Mouse (Mus musculus) hindbrain, embryonic 11.5 days (tissue): ENCODE data around the gene Limch1. TPM values are rescaled to one million over a fixed set of nuclear protein-coding genes. Genes with fewer than 3 reads are reported as not detected.

Experiments
- ATAC-seq: fragments of 200-750 bp; cut with Nextera tagmentation; 2 replicates; pipeline ENCODE4 v1.8.0; 2017; ENCODE audit warnings: mild to moderate bottlenecking, moderate TSS enrichment, moderate library complexity; ENCODE audit not compliant: low FRiP score
- DNase-seq: peaks from one replicate; pipeline ENCODE4 v3.0.0-alpha.2; 2015; ENCODE audit warnings: low spot score
- H3K27ac ChIP-seq: fragments of 300-500 bp; sonication (generic); 2 replicates; pipeline ENCODE4 v1.5.1; 2014; ENCODE audit warnings: mild to moderate bottlenecking, low read depth, low read length
- H3K27me3 ChIP-seq: fragments of 300-500 bp; sonication (generic); 2 replicates; pipeline ENCODE4 v1.6.1; 2014; ENCODE audit warnings: mild to moderate bottlenecking, low read length, moderate library complexity, mixed read lengths; ENCODE audit not compliant: control insufficient read depth, insufficient read depth
- H3K36me3 ChIP-seq: fragments of 300-500 bp; sonication (generic); 2 replicates; pipeline ENCODE4 v1.6.1; 2014; ENCODE audit warnings: mild to moderate bottlenecking, low read length, moderate library complexity, mixed read lengths; ENCODE audit not compliant: control insufficient read depth, insufficient read depth
- H3K4me1 ChIP-seq: fragments of 300-500 bp; sonication (generic); replicated peaks from 2 replicates; pipeline ENCODE4 v1.6.1; 2014; ENCODE audit warnings: low read length, mixed read lengths; ENCODE audit not compliant: control insufficient read depth, insufficient read depth
- H3K4me2 ChIP-seq: fragments of 300-500 bp; sonication (generic); replicated peaks from 2 replicates; pipeline ENCODE4 v1.6.1; 2014; ENCODE audit warnings: mild to moderate bottlenecking, low read depth, low read length
- H3K4me3 ChIP-seq: fragments of 300-500 bp; sonication (generic); 2 replicates; pipeline ENCODE4 v1.5.1; 2014; ENCODE audit warnings: low read depth, low read length
- H3K9ac ChIP-seq: fragments of 300-500 bp; sonication (generic); 2 replicates; pipeline ENCODE4 v1.6.1; 2014; ENCODE audit warnings: low read depth, low read length
- H3K9me3 ChIP-seq: fragments of 300-500 bp; sonication (generic); 2 replicates; pipeline ENCODE4 v1.6.1; 2016; ENCODE audit warnings: low read length; ENCODE audit not compliant: control insufficient read depth
- WGBS: fragments of 180-500 bp; shearing (Covaris S2); extraction: QIAGEN DNeasy Blood & Tissue Kit; methylation state at CpG from one replicate; pipeline ENCODE4 v1.1.7; 2014; 5-methylcytosine and 5-hydroxymethylcytosine counted together
- polyA plus RNA-seq: library from polyadenylated mRNA; unstranded; fragments of >200 nt; fragmentation: Nextera tagmentation; extraction: Ambion mirVana; gene quantifications from 2 replicates; pipeline ENCODE4 v1.2.1, GENCODE M21; 2014

The Limch1 gene
- polyA plus RNA-seq, 1 experiment from 2014 or later: 81.7 TPM

DNA sequence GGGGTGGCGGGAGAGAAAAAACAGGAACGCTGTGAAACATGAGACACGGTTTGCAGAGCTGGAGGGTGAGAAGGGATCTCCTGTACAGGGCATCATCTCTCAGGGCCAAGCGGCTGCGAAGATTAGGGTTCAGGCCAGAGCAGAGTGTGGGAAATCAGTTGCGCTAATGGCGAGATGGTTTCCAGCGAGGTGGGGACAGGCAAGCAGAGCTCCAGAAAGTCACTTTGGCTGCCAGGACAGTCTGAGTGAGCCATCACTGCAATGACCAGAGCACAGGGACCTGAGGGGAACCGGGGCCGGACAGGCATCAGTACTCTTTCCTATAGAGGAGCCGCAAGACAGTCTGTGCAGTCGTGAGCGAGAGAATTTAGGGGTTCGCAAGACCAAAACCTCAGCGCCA, 349.5 kb downstream of the Limch1 start:
- H3K9ac ChIP-seq: peak overlapping the region; percentile 19; the same call in 1 of the 2 replicates
- H3K27ac ChIP-seq: peak overlapping the region; percentile 54
- no peaks in the 10 kb centered on the region for H3K9me3 ChIP-seq
- peak; percentile 61 for DNase-seq
- H3K4me1 ChIP-seq: peaks cover 5% of the 10 kb centered on the region
- H3K4me2 ChIP-seq: peak overlapping the region; percentile 11
- H3K4me3 ChIP-seq: peak overlapping the region; percentile 22
- peaks cover 72% of the 10 kb centered on the region for H3K27me3 ChIP-seq
- no peaks in the 10 kb centered on the region for H3K36me3 ChIP-seq
- under 1% methylated on average over 15 of the region's 15 CpGs for WGBS
- ATAC-seq: 0 out of 2 replicates have a peak, but pooled peaks have one; percentile 20

DNA sequence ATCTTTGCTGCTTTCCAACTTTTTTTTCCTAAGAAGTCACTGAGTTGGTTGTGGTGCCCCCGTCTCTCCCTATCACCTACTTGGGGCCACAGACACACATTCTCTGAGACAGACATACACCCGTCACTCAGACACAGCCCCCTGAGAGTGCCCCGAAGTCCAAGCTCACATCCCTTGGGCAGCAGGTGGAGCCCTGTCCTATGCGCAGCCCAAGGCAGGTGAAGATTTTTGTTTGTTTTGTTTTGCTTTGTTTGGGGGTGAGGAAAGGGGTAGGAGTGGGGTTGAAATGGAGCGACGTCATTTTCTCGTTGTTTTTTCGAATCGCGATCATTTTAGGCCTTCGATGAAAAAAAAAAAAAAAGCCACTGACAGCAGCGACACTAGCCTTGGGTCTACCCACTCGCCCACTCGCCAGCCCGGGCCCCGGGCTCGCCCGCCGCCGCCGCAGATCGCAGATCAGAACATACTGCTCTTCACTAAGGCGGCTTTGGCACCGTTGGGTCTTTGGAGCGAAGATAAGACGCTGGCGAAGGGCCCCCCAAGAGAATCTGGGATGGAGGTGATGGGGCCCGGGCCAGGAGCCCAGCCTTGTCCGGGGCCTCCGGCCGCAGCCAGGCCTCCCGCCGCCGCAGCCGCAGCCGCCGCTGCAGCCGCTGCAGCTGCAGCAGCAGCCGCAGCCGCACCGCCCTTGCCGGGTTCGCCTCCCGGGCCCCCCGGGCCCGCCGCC, 350.2 kb downstream of the Limch1 start:
- H3K27ac ChIP-seq: peak overlapping the region; percentile 79
- peak overlapping the region; percentile 36 for H3K4me3 ChIP-seq
- DNase-seq (peak; percentile 65), ATAC-seq (no peak)
- no peaks in the 10 kb centered on the region for H3K9me3 ChIP-seq
- H3K4me1 ChIP-seq: peaks cover 5% of the 10 kb centered on the region
- peak overlapping the region; percentile 49 for H3K4me2 ChIP-seq
- H3K9ac ChIP-seq: peak overlapping the region; percentile 46; the same call in 1 of the 2 replicates
- peaks cover 77% of the 10 kb centered on the region for H3K27me3 ChIP-seq
- H3K36me3 ChIP-seq: no peaks in the 10 kb centered on the region
- WGBS: under 1% methylated on average over 46 of the region's 47 CpGs

DNA sequence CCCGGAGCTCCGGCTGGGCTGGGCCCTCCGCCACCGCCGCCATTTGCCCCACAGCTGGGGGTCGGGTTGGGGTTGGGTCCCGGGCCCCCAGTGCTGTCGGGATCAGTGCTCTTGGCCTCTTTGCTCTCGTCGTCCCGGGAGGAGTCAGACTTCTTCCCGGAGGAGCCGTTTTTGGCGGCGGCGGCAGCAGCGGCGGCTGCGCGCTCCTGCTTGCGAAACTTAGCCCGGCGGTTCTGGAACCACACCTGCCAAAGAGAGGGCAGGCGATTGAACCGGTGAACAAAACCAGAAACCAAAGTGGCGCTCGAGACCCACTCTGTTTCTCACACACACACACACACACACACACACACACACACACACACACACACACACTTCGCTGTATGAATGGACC, 350.7 kb downstream of the Limch1 start:
- Histone ChIP-seq H3K4me1 (peaks cover 5% of the 10 kb centered on the region), H3K36me3 (no peaks in the 10 kb centered on the region), H3K9me3 (no peaks in the 10 kb centered on the region), H3K27me3 (peaks cover 78% of the 10 kb centered on the region), H3K4me3 (peak overlapping the region; percentile 36), H3K9ac (peak overlapping the region; percentile 46; the same call in 1 of the 2 replicates), H3K27ac (peak overlapping the region; percentile 79), H3K4me2 (peak overlapping the region; percentile 49)
- 0% methylated on average over 28 of the region's 28 CpGs for WGBS
- ATAC-seq (no peak), DNase-seq (no peak)

DNA sequence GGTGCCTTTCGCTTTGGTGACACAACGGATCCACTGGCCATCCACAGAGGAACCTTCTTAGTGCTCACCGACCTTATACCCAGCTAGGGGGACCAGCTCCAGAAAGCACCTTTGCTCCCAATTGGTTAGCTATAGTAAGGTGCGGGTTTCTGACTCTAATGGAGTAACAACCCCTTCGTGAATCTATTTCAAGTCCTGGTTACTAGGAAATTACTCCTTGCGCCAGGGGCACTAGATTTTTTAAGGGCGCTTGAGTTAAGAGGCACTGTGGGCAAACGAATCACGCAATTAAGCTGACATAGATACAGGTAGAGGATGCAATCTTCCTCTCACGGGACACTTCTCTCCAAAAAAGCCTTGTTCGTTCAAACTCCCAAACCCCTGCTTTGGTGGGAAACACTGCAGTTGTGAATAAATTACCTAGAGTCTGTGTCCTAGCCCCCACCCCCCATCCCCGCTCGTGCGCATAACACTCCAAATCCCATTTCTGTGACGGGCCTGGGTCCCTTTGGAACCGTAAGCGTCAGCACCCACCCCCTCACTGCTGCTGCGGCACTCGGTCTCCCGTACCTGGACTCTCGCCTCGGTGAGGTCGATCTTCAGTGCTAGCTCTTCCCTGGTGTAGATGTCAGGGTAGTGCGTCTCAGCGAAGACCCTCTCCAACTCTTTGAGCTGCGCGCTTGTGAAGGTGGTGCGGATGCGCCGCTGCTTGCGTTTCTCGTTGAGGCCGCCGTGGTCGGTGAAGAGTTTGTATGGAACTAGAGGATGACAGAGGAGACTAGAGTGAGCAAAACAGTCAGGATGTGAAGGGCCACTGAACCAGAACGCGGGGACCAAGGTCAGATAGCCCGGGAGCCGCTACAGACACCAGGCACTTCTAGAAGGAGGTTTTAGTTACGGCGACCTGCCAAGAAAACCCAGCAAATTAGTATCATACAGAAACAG, 351.8 kb downstream of the Limch1 start:
- DNase-seq: peak; percentile 73
- Histone ChIP-seq H3K9me3 (no peaks in the 10 kb centered on the region), H3K9ac (peak overlapping the region; percentile 31; the same call in 1 of the 2 replicates), H3K27ac (peak overlapping the region; percentile 76), H3K27me3 (peaks cover 85% of the 10 kb centered on the region), H3K36me3 (no peaks in the 10 kb centered on the region), H3K4me1 (peaks cover 11% of the 10 kb centered on the region), H3K4me3 (peak overlapping the region; percentile 28), H3K4me2 (no peak overlapping the region)
- ATAC-seq: no peak
- WGBS: under 1% methylated on average over 41 of the region's 41 CpGs

DNA sequence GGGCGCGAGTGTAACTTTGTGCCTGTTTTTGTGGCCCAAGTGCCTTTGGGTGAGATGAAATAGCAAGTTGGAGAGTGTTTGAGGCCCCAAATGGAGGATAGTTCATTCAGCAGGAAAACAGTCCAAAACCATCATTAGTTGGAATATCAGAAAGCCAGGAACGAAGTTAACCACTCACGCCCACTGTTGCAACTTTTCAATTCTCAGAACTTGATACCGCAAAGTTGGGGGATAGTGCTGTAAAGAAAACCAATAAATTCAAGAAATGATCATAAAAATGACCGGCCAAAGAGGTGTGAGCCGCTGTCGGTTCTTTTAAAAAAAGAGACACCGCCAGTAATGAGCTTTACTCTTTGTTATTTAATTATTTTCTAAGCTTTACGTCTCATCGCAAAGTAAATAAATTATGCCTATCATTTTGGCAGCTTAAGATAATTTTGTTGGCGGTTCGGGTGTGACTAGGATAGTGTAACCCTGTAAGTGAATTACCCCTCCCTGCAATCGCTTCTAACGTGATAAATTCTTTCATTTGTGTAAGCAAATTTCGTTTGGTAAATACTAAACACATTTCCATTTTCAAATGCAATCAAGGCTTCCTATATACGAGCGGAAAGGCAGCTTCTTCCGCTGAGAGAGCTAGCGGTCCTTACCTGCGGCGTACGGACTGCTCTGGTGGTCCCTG, 352.6 kb downstream of the Limch1 start:
- Histone ChIP-seq H3K27ac (peak overlapping the region; percentile 76), H3K9me3 (no peaks in the 10 kb centered on the region), H3K36me3 (no peaks in the 10 kb centered on the region), H3K27me3 (peaks cover 85% of the 10 kb centered on the region), H3K4me3 (peak overlapping the region; percentile 28), H3K4me1 (peaks cover 11% of the 10 kb centered on the region), H3K4me2 (no peak overlapping the region), H3K9ac (0 out of 2 replicates have a peak overlapping the region, but pooled peaks have one; percentile 31)
- ATAC-seq (no peak), DNase-seq (no peak)
- under 1% methylated on average over 23 of the region's 23 CpGs for WGBS

DNA sequence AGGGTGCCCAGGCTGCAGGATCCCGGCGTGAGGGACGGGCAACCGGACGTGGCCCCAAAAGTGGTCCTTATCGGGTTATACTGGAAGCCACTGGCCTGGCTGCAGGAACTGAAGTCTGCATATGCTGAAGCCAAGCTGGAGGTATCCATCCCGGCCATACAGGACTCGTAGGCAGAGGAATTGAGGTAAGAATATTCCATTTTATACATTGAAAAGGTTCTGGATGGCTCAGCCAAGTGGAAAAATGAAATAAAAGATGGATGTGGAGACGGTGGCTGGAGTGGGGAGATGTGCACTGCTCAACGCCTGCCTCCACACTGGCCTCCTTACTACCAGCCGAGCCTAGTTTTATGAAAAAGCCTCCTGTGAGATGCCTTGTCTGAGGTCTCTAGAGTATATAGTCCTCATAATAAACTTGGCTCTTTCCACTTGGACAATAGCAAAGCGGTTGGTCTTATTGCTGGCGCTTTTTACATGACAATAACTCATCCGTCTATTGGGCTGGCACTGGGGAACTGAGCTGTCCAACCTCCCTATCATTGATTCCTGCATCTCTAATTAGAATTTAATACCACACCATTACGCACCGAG, 353.2 kb downstream of the Limch1 start, which contains the start of gene Phox2b:
Phox2b (minus strand) TSS at position 569 of the 591 bp plus-strand sequence.
- Histone ChIP-seq H3K9me3 (no peaks in the 10 kb centered on the region), H3K36me3 (no peaks in the 10 kb centered on the region), H3K9ac (no peak within 1 kb of the TSS), H3K27me3 (peaks cover 84% of the 10 kb centered on the region), H3K4me1 (peaks cover 11% of the 10 kb centered on the region), H3K4me2 (0 out of 2 replicates have a peak within 1 kb of the TSS, but pooled peaks have one; percentile 12), H3K27ac (peak within 1 kb of the TSS; percentile 76), H3K4me3 (peak within 1 kb of the TSS; percentile 28)
- ATAC-seq: peak; percentile 60
- WGBS: under 1% methylated on average over 16 of the region's 16 CpGs
- peak; percentile 66 for DNase-seq

DNA sequence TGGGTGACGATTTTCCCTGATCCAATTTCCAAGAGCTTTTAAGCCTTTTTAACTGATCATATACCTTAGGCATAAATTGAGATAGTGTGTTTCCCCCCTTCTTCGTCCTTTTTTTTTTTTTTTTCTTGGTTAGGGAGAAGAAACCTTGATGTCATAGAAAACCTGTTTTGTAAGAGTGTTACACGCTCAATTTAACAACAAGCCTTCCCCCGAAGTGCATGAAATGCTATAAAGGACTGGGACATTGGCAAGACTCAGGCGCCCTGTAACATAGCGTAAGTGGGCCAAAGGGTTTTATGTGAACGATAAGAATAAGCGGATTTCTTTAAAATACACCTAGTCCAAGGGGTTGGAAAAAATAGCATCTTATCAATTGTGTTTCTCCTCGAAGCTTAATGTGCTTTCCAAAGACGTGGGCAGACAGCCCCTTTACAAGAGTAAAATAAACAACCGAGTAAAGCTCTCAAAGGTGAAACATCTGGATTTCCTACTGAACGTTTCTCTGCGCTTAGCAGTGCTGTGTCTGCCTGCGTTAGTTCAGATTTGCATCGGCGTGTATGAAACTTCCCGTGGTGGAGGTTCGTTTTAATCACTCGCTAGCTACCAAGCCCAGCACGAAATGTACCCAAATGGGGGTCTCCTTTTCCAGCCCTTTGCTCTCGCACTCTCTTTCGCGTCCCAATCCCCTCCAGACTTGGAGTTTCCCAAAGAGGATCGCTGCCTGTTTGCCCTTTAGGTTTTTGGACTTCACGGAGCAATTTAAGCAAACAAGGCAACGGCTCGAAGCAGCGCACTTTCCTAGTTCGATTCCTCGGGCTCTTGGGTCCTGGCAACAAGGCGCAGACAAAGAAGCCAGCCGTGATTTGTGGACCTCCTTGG, 354.0 kb downstream of the Limch1 start:
- Histone ChIP-seq H3K4me1 (peaks cover 11% of the 10 kb centered on the region), H3K27ac (peak overlapping the region; percentile 60; the same call in 1 of the 2 replicates), H3K4me3 (0 out of 2 replicates have a peak overlapping the region, but pooled peaks have one; percentile 13), H3K9ac (no peak overlapping the region), H3K36me3 (no peaks in the 10 kb centered on the region), H3K27me3 (peaks cover 87% of the 10 kb centered on the region), H3K4me2 (0 out of 2 replicates have a peak overlapping the region, but pooled peaks have one; percentile 12), H3K9me3 (no peaks in the 10 kb centered on the region)
- DNase-seq (peak; percentile 78), ATAC-seq (no peak)
- 1% methylated on average over 32 of the region's 32 CpGs for WGBS
